Mouse (Mus musculus) neural tube, embryonic 11.5 days (tissue): ENCODE measurements around the gene Commd1. TPM values are rescaled to one million over a fixed set of nuclear protein-coding genes. Genes with fewer than 3 reads are reported as not detected.

Source experiments
- ATAC-seq: fragments of 200-750 bp; cut with Nextera tagmentation; 2 replicates; pipeline ENCODE4 v1.8.0; 2017; ENCODE audit warnings: moderate number of reproducible peaks, mild to moderate bottlenecking, moderate TSS enrichment, moderate library complexity; ENCODE audit not compliant: insufficient read depth, low FRiP score, low TSS enrichment
- DNase-seq: peaks from one replicate; pipeline ENCODE4 v3.0.0-alpha.2; 2015; ENCODE audit warnings: low spot score
- H3K27ac ChIP-seq: fragments of 300-500 bp; sonication (generic); 2 replicates; pipeline ENCODE4 v1.5.1; 2014; ENCODE audit warnings: low read depth, mild to moderate bottlenecking, low read length
- H3K27me3 ChIP-seq: fragments of 300-500 bp; sonication (generic); 2 replicates; pipeline ENCODE4 v1.6.1; 2014; ENCODE audit warnings: mild to moderate bottlenecking, low read length, mixed read lengths; ENCODE audit not compliant: control insufficient read depth, insufficient read depth
- H3K36me3 ChIP-seq: fragments of 300-500 bp; sonication (generic); 2 replicates; pipeline ENCODE4 v1.6.1; 2014; ENCODE audit warnings: mild to moderate bottlenecking, low read length, moderate library complexity, mixed read lengths; ENCODE audit not compliant: control insufficient read depth, insufficient read depth
- H3K4me1 ChIP-seq: fragments of 300-500 bp; sonication (generic); 2 replicates; pipeline ENCODE4 v1.6.1; 2014; ENCODE audit warnings: low read length, mixed read lengths; ENCODE audit not compliant: control insufficient read depth, insufficient read depth
- H3K4me2 ChIP-seq: fragments of 300-500 bp; sonication (generic); 2 replicates; pipeline ENCODE4 v1.6.1; 2014; ENCODE audit warnings: low read depth, mild to moderate bottlenecking, moderate library complexity
- H3K4me3 ChIP-seq: fragments of 300-500 bp; sonication (generic); 2 replicates; pipeline ENCODE4 v1.5.1; 2014; ENCODE audit warnings: low read depth, low read length
- H3K9ac ChIP-seq: fragments of 300-500 bp; sonication (generic); 2 replicates; pipeline ENCODE4 v1.6.1; 2014; ENCODE audit warnings: mild to moderate bottlenecking, low read length
- H3K9me3 ChIP-seq: fragments of 300-500 bp; sonication (generic); 2 replicates; pipeline ENCODE4 v1.6.1; 2016; ENCODE audit warnings: low read length; ENCODE audit not compliant: control insufficient read depth
- WGBS: fragments of 180-500 bp; shearing (Covaris S2); extraction: QIAGEN DNeasy Blood & Tissue Kit; methylation state at CpG from one replicate; pipeline ENCODE4 v1.1.7; 2014; 5-methylcytosine and 5-hydroxymethylcytosine counted together
- polyA plus RNA-seq: library from polyadenylated mRNA; unstranded; fragments of >200 nt; fragmentation: Nextera tagmentation; extraction: Ambion mirVana; gene quantifications from 2 replicates; pipeline ENCODE4 v1.2.1, GENCODE M21; 2014

Gene Commd1
- polyA plus RNA-seq, 1 experiment from 2014 or later, result 371 TPM

DNA sequence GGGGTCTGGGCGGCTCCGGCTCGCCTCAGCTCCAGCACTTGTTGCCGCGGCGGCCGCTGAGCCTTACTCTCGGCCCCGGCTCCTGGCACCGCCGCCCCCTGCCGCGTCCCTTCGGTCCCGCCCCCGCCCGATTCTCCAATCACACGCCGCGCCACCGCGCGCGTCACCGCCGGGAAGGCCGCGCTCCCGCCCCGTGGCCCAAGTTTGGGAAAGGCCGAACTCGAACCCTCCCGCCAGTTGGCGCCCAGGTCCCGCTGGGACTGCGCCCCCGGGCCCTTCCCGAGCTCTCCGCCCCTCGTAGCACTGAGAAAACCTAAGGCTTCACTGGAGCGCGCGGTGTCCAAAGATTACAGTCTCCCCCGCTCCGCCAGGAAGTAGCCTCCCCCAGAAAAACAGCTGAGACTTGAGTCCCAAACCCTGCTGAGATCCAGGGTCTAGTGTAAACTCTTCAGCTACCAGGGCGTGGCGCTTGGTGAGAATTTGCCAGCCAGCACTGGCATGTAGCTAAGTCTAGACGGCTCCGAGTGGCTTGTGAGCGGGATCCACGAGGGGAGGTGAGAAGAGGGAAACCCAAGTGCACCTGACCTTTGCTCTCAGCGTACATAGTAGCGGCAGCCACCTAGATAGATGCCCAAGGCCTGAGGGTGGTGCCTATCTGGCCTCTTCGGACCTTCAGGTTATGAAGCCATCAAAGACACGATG, 122.4 kb downstream of the Commd1 start:
- Histone ChIP-seq H3K27ac (no peak overlapping the region), H3K4me2 (peak overlapping the region; percentile 99), H3K4me3 (peak overlapping the region; percentile 65), H3K4me1 (peaks cover 6% of the 10 kb centered on the region; the same call in 1 of the 2 replicates), H3K9me3 (no peaks in the 10 kb centered on the region), H3K36me3 (no peaks in the 10 kb centered on the region), H3K27me3 (peaks cover 47% of the 10 kb centered on the region), H3K9ac (peak overlapping the region; percentile 52)
- peak; percentile 92 for ATAC-seq
- DNase-seq, result peak; percentile 87
- 0% methylated on average over 27 of the region's 55 CpGs for WGBS

DNA sequence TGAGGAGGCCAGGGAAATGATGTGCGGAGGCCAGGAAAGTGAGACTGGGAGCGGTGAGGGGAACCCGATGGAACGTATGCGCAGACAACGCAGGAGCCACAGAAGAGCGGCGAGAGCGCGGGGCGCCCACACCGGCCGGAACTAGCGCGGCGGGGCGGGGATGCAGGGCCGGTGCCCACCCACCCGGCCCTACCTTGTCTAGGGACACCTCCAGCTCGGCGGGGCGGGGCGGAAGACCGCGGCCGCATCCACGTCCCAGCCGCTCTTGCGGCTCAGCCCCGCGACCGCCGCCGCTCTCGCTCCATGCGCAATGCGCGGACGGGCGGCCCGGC, 122.9 kb downstream of the Commd1 start:
- no peak for ATAC-seq
- Histone ChIP-seq H3K36me3 (no peaks in the 10 kb centered on the region), H3K9me3 (no peaks in the 10 kb centered on the region), H3K27me3 (peaks cover 47% of the 10 kb centered on the region), H3K4me3 (peak overlapping the region; percentile 65), H3K4me2 (peak overlapping the region; percentile 99), H3K27ac (no peak overlapping the region), H3K4me1 (peaks cover 6% of the 10 kb centered on the region; the same call in 1 of the 2 replicates), H3K9ac (peak overlapping the region; percentile 52)
- WGBS, result 0% methylated on average over 24 of the region's 41 CpGs
- DNase-seq, result no peak

- Histone ChIP-seq H3K9ac (peak overlapping the region; percentile 52), H3K4me3 (peak overlapping the region; percentile 65), H3K4me2 (peak overlapping the region; percentile 99), H3K4me1 (peaks cover 6% of the 10 kb centered on the region; the same call in 1 of the 2 replicates), H3K36me3 (no peaks in the 10 kb centered on the region), H3K27me3 (peaks cover 47% of the 10 kb centered on the region), H3K9me3 (no peaks in the 10 kb centered on the region), H3K27ac (no peak overlapping the region)
- peak; percentile 23 for DNase-seq
- ATAC-seq, result peak; percentile 21; the same call in 1 of the 2 replicates
- 1% methylated on average over 50 of the region's 50 CpGs for WGBS
Observed at GRCm38 (mm10) chr11:22858441-22859300, 123.5 kb downstream of the Commd1 start.

GRCm38 (mm10) chr11:22857705-22858440, 124.3 kb downstream of the Commd1 start:
- Histone ChIP-seq H3K27me3 (peaks cover 45% of the 10 kb centered on the region), H3K4me1 (peaks cover 6% of the 10 kb centered on the region; the same call in 1 of the 2 replicates), H3K9ac (no peak overlapping the region), H3K4me2 (peak overlapping the region; percentile 99), H3K4me3 (peak overlapping the region; percentile 65; the same call in 1 of the 2 replicates), H3K9me3 (no peaks in the 10 kb centered on the region), H3K27ac (no peak overlapping the region), H3K36me3 (no peaks in the 10 kb centered on the region)
- DNase-seq (peak; percentile 34), ATAC-seq (no peak)
- WGBS, result 20% methylated on average over 25 of the region's 25 CpGs

- Histone ChIP-seq H3K9ac (no peak overlapping the region), H3K4me1 (peaks cover 6% of the 10 kb centered on the region; the same call in 1 of the 2 replicates), H3K27me3 (peaks cover 45% of the 10 kb centered on the region), H3K36me3 (no peaks in the 10 kb centered on the region), H3K9me3 (no peaks in the 10 kb centered on the region), H3K4me3 (no peak overlapping the region), H3K4me2 (no peak overlapping the region), H3K27ac (no peak overlapping the region)
- DNase-seq, result no peak
- WGBS, result 77% methylated on average over 5 of the region's 5 CpGs
- no peak for ATAC-seq
Observed at GRCm38 (mm10) chr11:22857106-22857704, 125.0 kb downstream of the Commd1 start.

DNA sequence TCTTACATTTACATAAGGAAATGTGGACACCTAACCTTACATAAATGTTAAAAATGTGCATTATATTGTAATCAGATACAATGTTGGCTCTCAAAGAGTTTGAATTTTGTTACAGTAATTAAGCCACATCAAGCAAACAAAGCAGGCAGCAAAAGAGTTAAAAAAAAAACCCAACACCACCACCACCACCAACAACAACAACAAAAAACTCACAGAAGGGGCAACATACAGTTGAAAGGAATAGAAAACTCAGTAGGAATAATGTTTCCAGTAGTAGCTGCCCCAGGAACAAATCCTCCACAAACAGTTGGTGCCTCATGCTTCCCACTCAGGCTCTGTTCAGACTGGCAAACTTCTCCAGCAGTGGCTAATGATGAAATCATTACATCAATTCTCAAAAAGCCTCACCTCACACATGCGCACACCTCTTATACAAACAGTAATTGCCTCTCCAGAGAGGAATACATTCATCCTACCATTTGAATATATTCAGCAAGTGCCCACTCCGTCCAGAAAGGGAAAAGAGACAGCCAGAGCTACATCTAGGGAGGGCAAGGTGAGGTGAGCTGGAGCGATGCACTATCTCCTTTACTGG, 125.7 kb downstream of the Commd1 start:
- no peaks in the 10 kb centered on the region for H3K9me3 ChIP-seq
- H3K4me3 ChIP-seq, result no peak overlapping the region
- ATAC-seq, result no peak
- DNase-seq, result no peak
- H3K4me2 ChIP-seq, result no peak overlapping the region
- H3K27ac ChIP-seq, result no peak overlapping the region
- peaks cover 6% of the 10 kb centered on the region; the same call in 1 of the 2 replicates for H3K4me1 ChIP-seq
- H3K36me3 ChIP-seq, result no peaks in the 10 kb centered on the region
- 79% methylated on average over 3 of the region's 3 CpGs for WGBS
- H3K27me3 ChIP-seq, result peaks cover 41% of the 10 kb centered on the region
- H3K9ac ChIP-seq, result no peak overlapping the region

DNA sequence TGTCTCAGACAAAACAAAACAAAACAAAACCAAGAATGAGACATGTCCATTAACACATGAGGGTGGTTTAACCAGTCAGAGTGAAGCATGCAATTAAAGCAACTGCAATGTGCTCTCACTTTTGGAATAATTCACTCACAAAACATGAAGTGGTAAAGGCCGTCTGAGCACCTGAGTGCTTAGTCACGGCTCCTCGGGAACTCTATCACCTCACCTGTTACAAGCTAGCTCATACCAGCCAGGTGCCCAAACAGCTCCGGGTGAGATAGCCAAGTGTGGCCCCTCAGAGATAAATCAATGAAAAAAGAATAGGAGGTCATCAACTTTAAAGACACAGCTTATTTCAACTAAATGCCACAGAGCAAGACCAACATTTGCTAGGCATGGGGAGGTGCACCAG, 127.6 kb downstream of the Commd1 start:
- ATAC-seq (no peak), DNase-seq (no peak)
- no peaks in the 10 kb centered on the region for H3K9me3 ChIP-seq
- 87% methylated on average over 4 of the region's 4 CpGs for WGBS
- H3K9ac ChIP-seq, result no peak overlapping the region
- no peak overlapping the region for H3K4me3 ChIP-seq
- H3K27ac ChIP-seq, result no peak overlapping the region
- 0 out of 2 replicates have a peak, but pooled peaks cover 2% of the 10 kb centered on the region for H3K4me1 ChIP-seq
- peaks cover 25% of the 10 kb centered on the region for H3K27me3 ChIP-seq
- no peak overlapping the region for H3K4me2 ChIP-seq
- no peaks in the 10 kb centered on the region for H3K36me3 ChIP-seq
